Mouse (Mus musculus) adipocyte (in vitro differentiated cells): ENCODE results near the gene Rnf34.
A peak's percentile ranks its signal among the peaks of the same experiment; 100 is the strongest.

ENCODE experiments used
- DNase-seq: peaks from one replicate; pipeline ENCODE4 v3.0.0-alpha.2; 2016; ENCODE audit warnings: low spot score

Gene Rnf34

GRCm38 (mm10) chr5:122849521-122850318, at the start of gene Rnf34:
Gene Rnf34, plus strand, starts transcription at chr5:122850048.
- peak; percentile 98 for DNase-seq

DNA sequence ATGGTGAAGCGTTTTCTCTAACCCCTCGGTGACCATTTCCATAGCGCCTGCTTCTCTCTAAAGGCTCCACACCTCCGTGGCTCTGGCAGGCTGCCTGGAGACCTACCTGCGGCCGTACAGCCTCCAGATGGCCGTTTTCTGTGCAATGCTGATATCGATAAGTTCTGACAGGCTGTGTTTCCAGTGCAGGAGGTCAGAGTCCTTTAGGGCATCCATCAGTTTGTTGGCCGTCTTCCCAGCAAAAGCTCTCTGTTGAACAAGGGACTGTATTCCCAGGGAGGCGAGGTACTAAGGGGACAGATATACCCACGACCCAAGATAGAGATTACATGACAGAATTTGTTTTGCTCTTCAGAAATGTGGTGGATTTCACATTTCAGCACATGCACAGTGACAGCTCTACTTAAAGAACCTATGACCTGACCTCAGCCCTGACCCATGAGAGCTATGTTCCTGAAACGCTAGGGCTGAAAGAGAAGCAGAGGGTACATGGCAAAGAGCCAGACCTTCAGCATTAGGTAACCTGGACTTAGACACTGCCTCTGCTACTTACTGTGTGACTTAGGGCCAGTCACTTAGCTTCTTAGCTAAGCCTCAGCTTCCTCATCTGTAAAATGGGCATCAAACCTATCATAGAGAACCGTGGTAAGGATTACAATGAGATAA, 49.4 kb upstream of the Rnf34 start:
- no peak for DNase-seq

- no peak for DNase-seq
Observed at GRCm38 (mm10) chr5:122801684-122802083, 48.2 kb upstream of the Rnf34 start.

GRCm38 (mm10) chr5:122802706-122803105, 47.1 kb upstream of the Rnf34 start:
- DNase-seq, result no peak

DNA sequence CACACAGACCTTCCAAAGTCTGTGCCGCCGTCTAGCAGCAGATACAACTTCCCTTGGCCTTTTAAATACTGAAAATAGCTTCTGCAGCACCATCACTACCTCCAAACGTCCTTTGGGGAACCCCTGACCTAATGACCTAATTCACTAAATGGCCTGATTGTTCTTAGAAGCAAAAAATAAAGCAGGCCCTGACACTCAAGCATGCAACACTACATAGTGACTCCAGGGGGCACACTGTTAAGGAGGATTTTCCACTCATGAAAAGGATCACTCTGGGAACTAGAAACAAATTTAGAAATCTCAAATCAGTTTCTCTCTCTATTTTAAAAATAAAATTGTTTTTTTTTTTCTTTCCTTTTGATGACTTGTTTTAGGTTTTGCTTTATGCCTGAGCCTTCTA, 44.3 kb upstream of the Rnf34 start:
- no peak for DNase-seq

- DNase-seq, result peak; percentile 45
Observed at GRCm38 (mm10) chr5:122811364-122812079, 38.3 kb upstream of the Rnf34 start.

- no peak for DNase-seq
Observed at GRCm38 (mm10) chr5:122812699-122813098, 37.1 kb upstream of the Rnf34 start.

DNA sequence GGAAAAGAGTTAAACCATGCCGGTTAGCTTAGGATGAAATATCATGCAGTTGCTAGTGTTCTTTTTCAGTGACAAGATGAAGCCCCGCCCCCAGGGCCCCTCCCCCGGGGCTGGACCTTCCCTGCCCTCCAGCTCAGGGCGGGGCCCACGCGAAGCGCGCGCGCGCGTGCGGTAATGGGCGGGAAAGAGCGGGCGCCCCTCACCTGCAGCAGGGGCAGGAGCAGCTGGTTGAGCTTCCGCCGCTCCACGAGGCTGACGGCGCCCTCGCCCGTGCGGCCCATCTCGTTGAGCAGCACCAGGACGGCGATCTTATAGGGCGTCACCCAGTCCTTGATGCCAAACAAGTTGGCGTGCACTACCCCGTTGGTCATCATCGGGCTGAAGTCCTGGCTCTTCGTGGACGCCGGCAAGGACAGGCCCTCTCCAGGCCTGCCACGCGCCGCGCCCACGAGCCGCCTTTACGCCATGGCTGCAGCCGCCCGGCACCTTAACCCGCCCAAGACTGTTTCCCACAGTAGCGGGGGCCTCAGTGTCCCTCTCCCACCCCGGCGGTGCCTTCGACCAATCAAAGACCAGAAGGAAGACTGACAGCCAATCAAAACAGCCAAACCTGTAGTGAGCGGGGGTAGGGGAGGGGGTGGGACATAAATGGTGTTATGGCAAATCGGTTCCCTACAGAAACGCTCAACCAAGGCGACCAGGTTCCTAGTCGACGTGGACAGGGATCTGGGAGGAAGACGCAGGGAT, 28.9 kb upstream of the Rnf34 start, which contains the start of gene Anapc5:
TSS of gene Anapc5 (minus strand) at position 563 of the 747 bp plus-strand sequence.
- DNase-seq, result peak; percentile 99

GRCm38 (mm10) chr5:122821524-122821885, 28.3 kb upstream of the Rnf34 start:
- DNase-seq, result no peak

- DNase-seq, result no peak
Observed at GRCm38 (mm10) chr5:122822441-122822840, 27.4 kb upstream of the Rnf34 start.

- DNase-seq, result no peak
Observed at GRCm38 (mm10) chr5:122823976-122824375, 25.9 kb upstream of the Rnf34 start.

GRCm38 (mm10) chr5:122824450-122824849, 25.4 kb upstream of the Rnf34 start:
- DNase-seq, result no peak

GRCm38 (mm10) chr5:122825099-122825498, 24.7 kb upstream of the Rnf34 start:
- no peak for DNase-seq

DNA sequence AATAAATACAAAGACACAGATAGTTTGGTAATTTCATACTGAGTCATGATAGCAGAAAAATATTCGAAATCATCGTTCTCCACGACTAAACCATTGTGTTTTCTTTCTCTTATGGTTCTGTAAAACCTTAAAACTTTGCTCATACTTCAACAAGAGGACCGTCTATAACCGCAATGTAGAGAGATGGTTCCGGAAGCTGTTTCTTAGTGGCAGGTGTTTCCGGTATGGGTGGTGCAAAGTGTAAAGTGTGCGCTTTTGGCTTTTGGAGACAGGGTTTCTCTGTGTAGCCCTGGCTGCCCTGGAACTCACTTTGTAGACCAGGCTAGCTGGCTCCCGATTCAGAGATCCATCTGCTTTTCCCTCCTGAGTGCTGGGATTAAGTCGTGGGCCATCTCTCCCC, 17.3 kb upstream of the Rnf34 start:
- DNase-seq, result no peak

- DNase-seq, result no peak
Observed at GRCm38 (mm10) chr5:122832996-122833395, 16.9 kb upstream of the Rnf34 start.

GRCm38 (mm10) chr5:122841126-122841525, 8.7 kb upstream of the Rnf34 start:
- DNase-seq, result no peak

DNA sequence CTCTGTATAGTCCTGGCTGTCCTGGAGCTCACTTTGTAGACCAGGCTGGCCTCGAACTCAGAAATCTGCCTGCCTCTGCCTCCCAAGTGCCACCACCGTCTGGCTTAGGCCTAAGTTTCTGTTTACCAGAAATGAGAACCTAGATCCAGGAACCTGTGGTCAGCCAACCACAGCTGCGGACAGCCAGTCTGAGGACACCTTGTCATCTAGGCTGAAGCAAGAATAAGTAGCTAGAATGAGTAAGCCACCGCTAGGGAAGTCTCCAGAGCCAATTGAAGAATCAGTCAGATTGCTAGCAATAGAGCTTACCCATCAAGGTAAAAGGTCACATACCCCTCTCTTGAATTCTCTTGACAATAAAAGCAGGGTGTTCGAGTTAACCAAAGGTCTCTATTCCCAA, 6.0 kb upstream of the Rnf34 start:
- no peak for DNase-seq

- peak; percentile 48 for DNase-seq
Observed at GRCm38 (mm10) chr5:122850319-122851002, 613 bp downstream of the Rnf34 start.

DNA sequence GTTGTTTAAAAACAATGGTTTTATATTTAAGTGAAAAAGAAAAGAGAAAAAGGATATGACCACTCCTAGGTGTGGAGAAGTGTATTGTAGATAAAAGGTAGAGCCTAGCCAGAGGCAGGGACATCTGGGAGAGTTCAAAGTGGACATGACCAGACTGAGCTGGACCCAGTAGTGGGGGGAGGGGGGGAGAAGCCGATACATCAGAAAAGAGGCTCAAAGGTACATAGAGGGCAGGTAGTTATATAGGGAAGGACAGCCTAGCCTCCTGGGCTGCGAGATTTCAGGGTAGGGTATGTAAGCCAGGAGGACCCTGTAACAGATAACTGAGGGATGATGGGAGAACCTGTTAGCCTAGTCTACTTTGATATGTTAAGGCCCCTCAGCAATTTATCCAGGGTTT, 2.8 kb downstream of the Rnf34 start:
- DNase-seq, result no peak

DNA sequence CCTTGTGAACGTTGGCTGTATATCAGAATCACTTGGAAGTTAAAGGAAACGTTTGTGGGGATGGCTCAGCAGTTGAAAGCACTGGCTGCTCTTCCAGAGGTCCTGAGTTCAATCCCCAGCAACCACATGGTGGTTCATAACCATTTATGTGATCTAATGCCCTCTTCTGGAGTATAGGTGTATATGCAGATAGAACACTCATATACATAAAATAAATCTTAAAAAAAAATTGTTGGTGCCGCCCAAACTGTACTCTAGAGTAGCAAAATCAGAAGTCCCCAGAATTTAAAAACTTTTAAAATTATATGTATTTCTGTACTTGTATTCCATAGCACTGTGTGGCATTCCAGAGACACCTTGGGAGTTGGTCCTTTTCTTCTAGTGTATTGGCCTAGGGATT, 6.0 kb downstream of the Rnf34 start:
- DNase-seq, result no peak

GRCm38 (mm10) chr5:122863053-122863452, 13.2 kb downstream of the Rnf34 start:
- DNase-seq, result no peak

DNA sequence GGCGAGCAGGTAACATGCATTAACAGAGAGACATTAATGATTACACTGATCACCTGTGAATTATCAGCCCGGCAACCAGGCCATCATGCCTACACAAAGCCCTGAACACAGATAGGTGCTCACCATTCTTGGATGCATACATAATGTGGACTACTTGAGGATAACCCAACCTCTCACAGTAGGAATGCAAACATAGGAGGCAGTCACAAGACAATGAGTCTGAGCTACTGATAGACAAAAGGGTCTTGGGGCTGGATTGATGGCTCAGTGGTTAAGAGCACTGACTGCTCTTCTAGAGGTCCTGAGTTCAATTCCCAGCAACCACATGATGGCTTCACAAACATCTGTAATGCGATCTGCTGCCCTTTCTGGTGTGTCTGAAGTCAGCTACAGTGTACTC, 22.8 kb downstream of the Rnf34 start:
- no peak for DNase-seq
